13 mouse cellular contexts compared by ENCODE assay signal in the genomic region with DNA sequence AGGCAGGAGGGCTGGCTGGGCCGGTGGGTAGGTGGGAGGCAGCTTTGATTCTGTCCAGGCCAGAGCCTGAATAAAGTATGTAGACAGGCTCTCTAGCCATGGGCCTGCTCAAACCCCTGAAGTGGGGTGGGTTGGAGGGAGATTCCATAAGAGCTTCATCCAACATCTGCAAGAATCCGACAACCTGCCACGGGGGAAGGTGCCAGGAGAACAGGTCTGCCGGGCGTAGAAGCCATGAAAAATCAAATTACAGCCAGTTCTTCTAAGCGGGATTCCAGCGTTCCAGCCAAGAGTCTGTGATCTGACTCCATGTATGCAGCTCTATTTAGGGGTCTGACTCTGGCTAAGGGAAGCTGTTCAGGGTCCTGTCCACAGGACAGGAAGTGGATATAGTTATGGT. TPM values are rescaled to one million over a fixed set of nuclear protein-coding genes. Genes with fewer than 3 reads are reported as not detected.
DNase-seq lines count a peak whose midpoint lies in the region; ATAC-seq lines count a peak whose summit lies in the region.
"Had no signal": no experiment of that assay in that cellular context is flagged by ENCODE, and none has a peak within 500 bp of the region (broad histone marks: within the 10 kb centered on the region; RNA-seq: fewer than 3 reads in every experiment).

No protein-coding gene starts in this region.

- WGBS in kidney, embryonic 15.5 days = 52% methylated on average over 7 of the region's 7 CpGs
- 50% methylated on average over 7 of the region's 7 CpGs for WGBS in kidney, embryonic 16.5 days
- 46% methylated on average over 7 of the region's 7 CpGs for WGBS in forebrain, embryonic 15.5 days
- WGBS in limb, embryonic 15.5 days = 20% methylated on average over 7 of the region's 7 CpGs
- WGBS in neural tube, embryonic 15.5 days = 34% methylated on average over 7 of the region's 7 CpGs

- H3K4me1 ChIP-seq in kidney, embryonic 15.5 days = peaks cover 82% of the 10 kb centered on the region
- peaks cover 63% of the 10 kb centered on the region for H3K4me1 ChIP-seq in kidney, embryonic 16.5 days (ENCODE audit: insufficient read depth, low read length)
- peaks cover 83% of the 10 kb centered on the region for H3K4me1 ChIP-seq in forebrain, embryonic 15.5 days
- H3K4me1 ChIP-seq in limb, embryonic 15.5 days = peaks cover 79% of the 10 kb centered on the region
- H3K4me1 ChIP-seq in neural tube, embryonic 15.5 days = peaks cover 83% of the 10 kb centered on the region

- no peaks in the 10 kb centered on the region for H3K9me3 ChIP-seq in kidney, embryonic 15.5 days (replicated peaks)
- no peaks in the 10 kb centered on the region for H3K9me3 ChIP-seq in kidney, embryonic 16.5 days (ENCODE audit: low read length)
- no peaks in the 10 kb centered on the region for H3K9me3 ChIP-seq in forebrain, embryonic 15.5 days
- H3K9me3 ChIP-seq in limb, embryonic 15.5 days = no peaks in the 10 kb centered on the region
- H3K9me3 ChIP-seq in neural tube, embryonic 15.5 days (replicated peaks) = no peaks in the 10 kb centered on the region

- no peak for ATAC-seq in kidney, embryonic 15.5 days (replicated peaks; ENCODE audit: low FRiP score)
- no peak for ATAC-seq in kidney, embryonic 16.5 days (ENCODE audit: low FRiP score, low TSS enrichment)
- ATAC-seq in forebrain, embryonic 15.5 days (replicated peaks) = no peak
- ATAC-seq in limb, embryonic 15.5 days (ENCODE audit: insufficient number of reproducible peaks, low FRiP score, low TSS enrichment, low read depth) = no peak
- ATAC-seq in neural tube, embryonic 15.5 days (ENCODE audit: low FRiP score) = no peak
- ATAC-seq in inflammation-experienced regulatory T-cells, adult 6 months = no peak
- ATAC-seq: intestine, postnatal 0 days had no signal

- DNase-seq in adrenal gland, adult 18-20 months (ENCODE audit: low spot score in 2 of 2) = no peak
- DNase-seq in gastrocnemius, postnatal 25 days = no peak
- DNase-seq: cerebellum, adult 11 months; left cerebral cortex, postnatal 4 days; lung, adult 2 months; right cerebral cortex, postnatal 25 days had no signal

- H3K9ac ChIP-seq in kidney, embryonic 15.5 days = no peak overlapping the region
- no peak overlapping the region for H3K9ac ChIP-seq in kidney, embryonic 16.5 days (replicated peaks; ENCODE audit: low read length)
- peak overlapping the region; percentile 1; the same call in 1 of the 2 replicates for H3K9ac ChIP-seq in forebrain, embryonic 15.5 days (replicated peaks)
- no peak overlapping the region for H3K9ac ChIP-seq in limb, embryonic 15.5 days
- no peak overlapping the region for H3K9ac ChIP-seq in neural tube, embryonic 15.5 days (replicated peaks)

- H3K27ac ChIP-seq in kidney, embryonic 15.5 days = peak overlapping the region; percentile 33
- H3K27ac ChIP-seq in kidney, embryonic 16.5 days (ENCODE audit: low read length) = no peak overlapping the region
- H3K27ac ChIP-seq in forebrain, embryonic 15.5 days (replicated peaks) = peak overlapping the region; percentile 96
- peak overlapping the region; percentile 81 for H3K27ac ChIP-seq in limb, embryonic 15.5 days
- peak overlapping the region; percentile 41; the same call in 1 of the 2 replicates for H3K27ac ChIP-seq in neural tube, embryonic 15.5 days (replicated peaks)

- H3K27me3 ChIP-seq in kidney, embryonic 15.5 days = peaks cover 58% of the 10 kb centered on the region
- H3K27me3 ChIP-seq in kidney, embryonic 16.5 days (ENCODE audit: insufficient read depth, low read length) = peaks cover 24% of the 10 kb centered on the region
- no peaks in the 10 kb centered on the region for H3K27me3 ChIP-seq in forebrain, embryonic 15.5 days
- H3K27me3 ChIP-seq in limb, embryonic 15.5 days = peaks cover 14% of the 10 kb centered on the region; the same call in 1 of the 2 replicates
- peaks cover 27% of the 10 kb centered on the region for H3K27me3 ChIP-seq in neural tube, embryonic 15.5 days (replicated peaks)

- no peak overlapping the region for H3K4me2 ChIP-seq in kidney, embryonic 15.5 days
- H3K4me2 ChIP-seq in kidney, embryonic 16.5 days (replicated peaks; ENCODE audit: low read depth, low read length) = no peak overlapping the region
- H3K4me2 ChIP-seq in forebrain, embryonic 15.5 days (replicated peaks) = no peak overlapping the region
- no peak overlapping the region; the same call in 1 of the 2 replicates for H3K4me2 ChIP-seq in limb, embryonic 15.5 days
- H3K4me2 ChIP-seq in neural tube, embryonic 15.5 days = peak overlapping the region; percentile 92

- H3K36me3 ChIP-seq in kidney, embryonic 15.5 days = no peaks in the 10 kb centered on the region
- H3K36me3 ChIP-seq in kidney, embryonic 16.5 days (ENCODE audit: insufficient read depth, low read length) = no peaks in the 10 kb centered on the region
- no peaks in the 10 kb centered on the region for H3K36me3 ChIP-seq in forebrain, embryonic 15.5 days
- H3K36me3 ChIP-seq in limb, embryonic 15.5 days = no peaks in the 10 kb centered on the region
- H3K36me3 ChIP-seq in neural tube, embryonic 15.5 days = no peaks in the 10 kb centered on the region

- H3K4me3 ChIP-seq in kidney, embryonic 15.5 days (replicated peaks) = no peak overlapping the region
- H3K4me3 ChIP-seq in kidney, embryonic 16.5 days (ENCODE audit: low read length) = no peak overlapping the region
- no peak overlapping the region for H3K4me3 ChIP-seq in forebrain, embryonic 15.5 days
- peak overlapping the region; percentile 5; the same call in 1 of the 2 replicates for H3K4me3 ChIP-seq in limb, embryonic 15.5 days
- H3K4me3 ChIP-seq in neural tube, embryonic 15.5 days (replicated peaks) = no peak overlapping the region

RNA-seq across cellular contexts. Expression of gene Tcf20, which starts 3.1 kb away (rescaled TPM):
- 8.4 and 9.3 TPM in 2 replicates for polyA plus RNA-seq in kidney, embryonic 15.5 days (2015; fragmentation: Nextera tagmentation; extraction: Ambion mirVana)
- polyA plus RNA-seq in kidney, embryonic 16.5 days (2015; fragmentation: Nextera tagmentation; extraction: Ambion mirVana) = 7.3 and 8.3 TPM in 2 replicates
- polyA plus RNA-seq in forebrain, embryonic 15.5 days (2015; fragmentation: Nextera tagmentation; extraction: Ambion mirVana) = 18.2 and 18.7 TPM in 2 replicates
- 8.5 and 10.5 TPM in 2 replicates for polyA plus RNA-seq in limb, embryonic 15.5 days (2015; fragmentation: Nextera tagmentation; extraction: Ambion mirVana)
- polyA plus RNA-seq in neural tube, embryonic 15.5 days (2015; fragmentation: Nextera tagmentation; extraction: Ambion mirVana) = 11.2 and 11.5 TPM in 2 replicates
- polyA plus RNA-seq in inflammation-experienced regulatory T-cells, adult 6 months (2017; shearing (Covaris generic)) = 10 to 100 TPM; 13.1 to 21.1 (median 13.8) TPM
- 10 to 100 TPM; 84.4 to 91.1 TPM for total RNA-seq in adrenal gland, adult 18-20 months (2021)
- 10 to 100 TPM; 24.4 to 25.5 TPM for total RNA-seq in gastrocnemius, postnatal 25 days (2021)

RNA-seq across cellular contexts. Expression of gene Nfam1, which starts 48.5 kb away (rescaled TPM):
- polyA plus RNA-seq in kidney, embryonic 15.5 days (2015; fragmentation: Nextera tagmentation; extraction: Ambion mirVana) = 2.9 and 3.0 TPM in 2 replicates
- polyA plus RNA-seq in kidney, embryonic 16.5 days (2015; fragmentation: Nextera tagmentation; extraction: Ambion mirVana) = 2.6 and 3.3 TPM in 2 replicates
- polyA plus RNA-seq in forebrain, embryonic 15.5 days (2015; fragmentation: Nextera tagmentation; extraction: Ambion mirVana) = 1.6 and 1.8 TPM in 2 replicates
- 4.7 and 5.2 TPM in 2 replicates for polyA plus RNA-seq in limb, embryonic 15.5 days (2015; fragmentation: Nextera tagmentation; extraction: Ambion mirVana)
- 1.7 and 2.5 TPM in 2 replicates for polyA plus RNA-seq in neural tube, embryonic 15.5 days (2015; fragmentation: Nextera tagmentation; extraction: Ambion mirVana)
- under 1 TPM in 2 of 3 experiments, not detected in 1; 0.26 to 0.92 TPM for polyA plus RNA-seq in inflammation-experienced regulatory T-cells, adult 6 months (2017; shearing (Covaris generic))
- total RNA-seq in adrenal gland, adult 18-20 months (2021) = 1 to 10 TPM; 3.2 to 4.1 TPM
- total RNA-seq in gastrocnemius, postnatal 25 days (2021) = 1 to 10 TPM in 1 of 2 experiments, under 1 TPM in 1; 0.69 to 1.3 TPM
